Mouse (Mus musculus) lung, postnatal 0 days (tissue): ENCODE data around the gene Ccdc182. TPM values are rescaled to one million over a fixed set of nuclear protein-coding genes. Genes with fewer than 3 reads are reported as not detected.

ENCODE experiments used
- ATAC-seq: fragments of 200-750 bp; cut with Nextera tagmentation; 2 replicates; pipeline ENCODE4 v1.8.0; 2017; ENCODE audit warnings: moderate library complexity
- DNase-seq: peaks from one replicate; pipeline ENCODE4 v3.0.0-alpha.2; 2016; ENCODE audit warnings: low spot score
- H3K27ac ChIP-seq: fragments of 300-500 bp; sonication (generic); 2 replicates; pipeline ENCODE4 v1.5.1; 2014; ENCODE audit warnings: antibody characterized with exemption, mild to moderate bottlenecking, low read length, mixed read lengths
- H3K27me3 ChIP-seq: fragments of 300-500 bp; sonication (generic); replicated peaks from 2 replicates; pipeline ENCODE4 v1.6.1; 2014; ENCODE audit warnings: low read length, mixed read lengths; ENCODE audit not compliant: insufficient read depth
- H3K36me3 ChIP-seq: fragments of 300-500 bp; sonication (generic); 2 replicates; pipeline ENCODE4 v1.6.1; 2014; ENCODE audit warnings: low read length, mixed read lengths; ENCODE audit not compliant: insufficient read depth
- H3K4me1 ChIP-seq: fragments of 300-500 bp; sonication (generic); 2 replicates; pipeline ENCODE4 v1.6.1; 2014; ENCODE audit warnings: antibody characterized with exemption, low read depth, low read length, mixed read lengths; ENCODE audit not compliant: insufficient read depth
- H3K4me2 ChIP-seq: fragments of 300-500 bp; sonication (generic); replicated peaks from 2 replicates; pipeline ENCODE4 v1.6.1; 2014; ENCODE audit warnings: low read depth, mild to moderate bottlenecking, low read length, moderate library complexity, mixed read lengths
- H3K4me3 ChIP-seq: fragments of 300-500 bp; sonication (generic); 2 replicates; pipeline ENCODE4 v1.5.1; 2014; ENCODE audit warnings: low read depth, low read length
- H3K9ac ChIP-seq: fragments of 300-500 bp; sonication (generic); replicated peaks from 2 replicates; pipeline ENCODE4 v1.6.1; 2014; ENCODE audit warnings: low read depth, mild to moderate bottlenecking
- H3K9me3 ChIP-seq: fragments of 300-500 bp; sonication (generic); 2 replicates; pipeline ENCODE4 v1.6.1; 2016; ENCODE audit warnings: low read length, mixed read lengths
- CTCF ChIP-seq: IDR thresholded peaks from 2 replicates; pipeline ENCODE4 v1.5.1; 2016; ENCODE audit warnings: antibody characterized with exemption, mild to moderate bottlenecking
- EP300 ChIP-seq: IDR thresholded peaks from 2 replicates; pipeline ENCODE4 v1.6.1; 2016; ENCODE audit warnings: antibody characterized with exemption, mild to moderate bottlenecking, control low read depth
- WGBS: fragments of 180-500 bp; shearing (Covaris S2); extraction: QIAGEN DNeasy Blood & Tissue Kit; methylation state at CpG from one replicate; pipeline ENCODE4 v1.1.7; 2014; 5-methylcytosine and 5-hydroxymethylcytosine counted together
- polyA plus RNA-seq: library from polyadenylated mRNA; unstranded; fragments of >200 nt; fragmentation: Nextera tagmentation; extraction: Ambion mirVana; gene quantifications from 2 replicates; pipeline ENCODE4 v1.2.1, GENCODE M21; 2015

Gene Ccdc182
- not detected in 2 replicates for polyA plus RNA-seq

- H3K27me3 ChIP-seq: peaks cover 6% of the 10 kb centered on the region; the same call in 1 of the 2 replicates
- WGBS: 44% methylated on average over 20 of the region's 20 CpGs
- ATAC-seq (no peak), DNase-seq (no peak)
- H3K4me2 ChIP-seq: 0 out of 2 replicates have a peak within 1 kb of the TSS, but pooled peaks have one; percentile 17
- no peak within 1 kb of the TSS for H3K4me3 ChIP-seq
- H3K9ac ChIP-seq: no peak within 1 kb of the TSS
- TF ChIP-seq CTCF (0 out of 2 replicates have a peak, but pooled peaks have one; percentile 25), EP300 (no peak)
- no peaks in the 10 kb centered on the region for H3K9me3 ChIP-seq
- H3K27ac ChIP-seq: no peak within 1 kb of the TSS
- no peaks in the 10 kb centered on the region for H3K4me1 ChIP-seq
- H3K36me3 ChIP-seq: no peaks in the 10 kb centered on the region
Measured at GRCm38 (mm10) chr11:88293631-88294393, at the start of gene Ccdc182. Gene Ccdc182 (plus strand): TSS chr11:88294058.

- no peak for ATAC-seq
- no peak overlapping the region for H3K4me3 ChIP-seq
- WGBS: 75% methylated on average over 14 of the region's 14 CpGs
- H3K4me2 ChIP-seq: no peak overlapping the region
- no peaks in the 10 kb centered on the region for H3K9me3 ChIP-seq
- H3K27me3 ChIP-seq: no peaks in the 10 kb centered on the region
- DNase-seq: no peak
- no peaks in the 10 kb centered on the region for H3K4me1 ChIP-seq
- no peak overlapping the region for H3K27ac ChIP-seq
- TF ChIP-seq EP300: no peak
- TF ChIP-seq CTCF: no peak
- H3K36me3 ChIP-seq: no peaks in the 10 kb centered on the region
- no peak overlapping the region for H3K9ac ChIP-seq
Measured at GRCm38 (mm10) chr11:88245581-88246170, 48.2 kb upstream of the Ccdc182 start.

GRCm38 (mm10) chr11:88248636-88249035, 45.2 kb upstream of the Ccdc182 start:
- no peaks in the 10 kb centered on the region for H3K36me3 ChIP-seq
- no peak overlapping the region for H3K4me2 ChIP-seq
- WGBS: 67% methylated on average over 5 of the region's 5 CpGs
- H3K4me1 ChIP-seq: no peaks in the 10 kb centered on the region
- TF ChIP-seq CTCF: no peak
- TF ChIP-seq EP300: no peak
- no peak overlapping the region for H3K4me3 ChIP-seq
- no peaks in the 10 kb centered on the region for H3K27me3 ChIP-seq
- DNase-seq (no peak), ATAC-seq (no peak)
- H3K9me3 ChIP-seq: no peaks in the 10 kb centered on the region
- H3K27ac ChIP-seq: no peak overlapping the region
- no peak overlapping the region for H3K9ac ChIP-seq

- no peak overlapping the region for H3K4me2 ChIP-seq
- ATAC-seq: 0 out of 2 replicates have a peak, but pooled peaks have one; percentile 6
- H3K4me1 ChIP-seq: no peaks in the 10 kb centered on the region
- H3K27ac ChIP-seq: no peak overlapping the region
- no peak overlapping the region for H3K4me3 ChIP-seq
- peak; percentile 33 for DNase-seq
- H3K27me3 ChIP-seq: no peaks in the 10 kb centered on the region
- H3K9ac ChIP-seq: no peak overlapping the region
- WGBS: 54% methylated on average over 3 of the region's 3 CpGs
- no peaks in the 10 kb centered on the region for H3K36me3 ChIP-seq
- no peaks in the 10 kb centered on the region for H3K9me3 ChIP-seq
- TF ChIP-seq CTCF (no peak), EP300 (no peak)
Measured at GRCm38 (mm10) chr11:88250568-88250967, 43.3 kb upstream of the Ccdc182 start.

- H3K4me1 ChIP-seq: no peaks in the 10 kb centered on the region
- WGBS: 66% methylated on average over 7 of the region's 7 CpGs
- H3K27me3 ChIP-seq: no peaks in the 10 kb centered on the region
- H3K4me3 ChIP-seq: no peak overlapping the region
- H3K9me3 ChIP-seq: no peaks in the 10 kb centered on the region
- no peak overlapping the region for H3K27ac ChIP-seq
- no peak for DNase-seq
- ATAC-seq: no peak
- no peaks in the 10 kb centered on the region for H3K36me3 ChIP-seq
- H3K4me2 ChIP-seq: no peak overlapping the region
- no peak overlapping the region for H3K9ac ChIP-seq
- TF ChIP-seq CTCF (no peak), EP300 (no peak)
Measured at GRCm38 (mm10) chr11:88251295-88251694, 42.6 kb upstream of the Ccdc182 start.

GRCm38 (mm10) chr11:88251972-88252766, 41.7 kb upstream of the Ccdc182 start:
- Histone ChIP-seq H3K27ac (no peak overlapping the region), H3K9ac (no peak overlapping the region)

More at GRCm38 (mm10) chr11:88251972-88252766, 41.7 kb upstream of the Ccdc182 start:
- Histone ChIP-seq H3K36me3 (no peaks in the 10 kb centered on the region), H3K4me3 (no peak overlapping the region), H3K27me3 (no peaks in the 10 kb centered on the region), H3K4me1 (no peaks in the 10 kb centered on the region), H3K4me2 (no peak overlapping the region), H3K9me3 (no peaks in the 10 kb centered on the region)
- DNase-seq (peak; percentile 80), ATAC-seq (peak; percentile 86)
- TF ChIP-seq CTCF: peak; percentile 99
- TF ChIP-seq EP300: no peak
- WGBS: 13% methylated on average over 22 of the region's 22 CpGs
